Mouse (Mus musculus) natural killer cell, adult 2 months (primary cell): ENCODE data around the gene Hes1.

Source experiments
- DNase-seq, 2 experiments: peaks; one replicate each; pipeline ENCODE4 v3.0.0; 2022; ENCODE audit warnings: low spot score in 2 of 2

Gene Hes1

GRCm38 (mm10) chr16:30114451-30114850 lies 50.3 kb downstream of the Hes1 start:
- DNase-seq = no peak
